Mouse (Mus musculus) megakaryocyte, embryonic 14.5 days (primary cell): ENCODE measurements around the gene Zbed3.

Experiments
- FLI1 ChIP-seq: IDR thresholded peaks from 2 replicates; pipeline ENCODE4 v1.6.1; 2012; ENCODE audit warnings: low read length, inconsistent platforms, mixed read lengths
- GATA1 ChIP-seq: IDR thresholded peaks from 3 replicates; pipeline ENCODE4 v1.6.1; 2012; ENCODE audit warnings: mixed read lengths, low read length, inconsistent platforms, borderline replicate concordance

DNA sequence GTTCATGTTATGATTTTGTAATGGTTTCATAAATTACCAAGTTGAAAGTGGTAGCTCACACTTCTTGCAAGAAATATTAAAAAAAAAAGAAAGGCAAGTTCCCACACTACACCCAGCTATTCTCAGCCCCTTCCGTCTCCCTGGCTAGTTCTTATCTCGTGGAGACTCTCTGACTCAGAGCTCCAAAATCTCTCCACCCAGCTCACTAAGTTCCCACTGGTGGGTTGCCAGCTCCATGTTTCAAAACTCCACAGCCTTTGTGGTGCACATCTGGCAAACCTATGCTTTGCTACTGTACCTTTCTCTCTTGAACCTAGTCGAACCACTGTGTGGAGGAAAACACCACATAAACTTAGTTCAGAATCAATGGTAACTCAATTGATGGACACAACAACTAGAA is 55.3 kb downstream of the Zbed3 start:
- TF ChIP-seq GATA1, result no peak
- TF ChIP-seq FLI1, result no peak
